ENCODE assay signal across 1 mouse cellular context in genomic region chr10:81544296-81545160, GRCm38 (mm10).
TF ChIP-seq lines count a peak whose summit lies in the region.

No protein-coding gene starts in this region.

TF ChIP-seq in CH12.LX, 34 proteins besides CTCF, POLR2A, EP300 and RAD21:
- TF ChIP-seq SIN3A (IDR thresholded peaks at IDR 0.05; ENCODE audit: low read length) (peak; percentile 4; the same call in 1 of the 2 replicates), UBTF (IDR thresholded peaks at IDR 0.05; ENCODE audit: low read depth, low read length) (0 out of 2 replicates have a peak, but pooled peaks have one; percentile 12), JUND (conservative IDR thresholded peaks at IDR 0.05; ENCODE audit: low read depth, low read length) (no peak), ELF1 (IDR thresholded peaks at IDR 0.05; ENCODE audit: low read depth, low read length) (peak; percentile 39; the same call in 1 of the 2 replicates), CHD1 (IDR thresholded peaks at IDR 0.05; ENCODE audit: low read depth, low read length) (no peak), USF2 (conservative IDR thresholded peaks at IDR 0.05; ENCODE audit: low read depth, low read length) (no peak), USF1 (IDR thresholded peaks at IDR 0.05; ENCODE audit: low read depth, low read length) (no peak), ZKSCAN1 (IDR thresholded peaks at IDR 0.05; ENCODE audit: borderline replicate concordance, low read depth, low read length) (no peak)
